ENCODE assay signal across 25 mouse cellular contexts in genomic region chr4:51594044-51594443, GRCm38 (mm10).
A peak's percentile ranks its signal among the peaks of the same experiment; 100 is the strongest.
DNase-seq lines count a peak whose midpoint lies in the region; ATAC-seq and TF ChIP-seq lines count a peak whose summit lies in the region.
"Had no signal": no experiment of that assay in that cellular context is flagged by ENCODE, and none has a peak within 500 bp of the region (broad histone marks: within the 10 kb centered on the region; RNA-seq: fewer than 3 reads in every experiment).

No protein-coding gene starts in this region.

- DNase-seq in right cerebral cortex, adult 18-20 months: peak; percentile 1
- DNase-seq in right cerebral cortex, postnatal 25 days: no peak
- DNase-seq in brain, adult 2 months (ENCODE audit: low read depth, low spot score): peak; percentile 45
- DNase-seq in gastrocnemius, adult 2 months: no peak
- DNase-seq: adrenal gland, postnatal 14 days; B cell, adult 2 months; cerebellum, adult 18-20 months; cerebellum, adult 9-10 months; cerebellum, postnatal 14 days; gastrocnemius, postnatal 25 days; heart, adult 18-20 months; heart, postnatal 10 days; heart, postnatal 36 days; kidney, adult 2 months had no signal

- 77% methylated on average over 4 of the region's 4 CpGs for WGBS in forebrain, embryonic 15.5 days

- no peak overlapping the region for H3K27ac ChIP-seq in forebrain, embryonic 15.5 days (replicated peaks)
- H3K27ac ChIP-seq in gastrocnemius, adult 2 months: no peak overlapping the region
- H3K27ac ChIP-seq: embryonic facial prominence, embryonic 12.5 days; embryonic facial prominence, embryonic 15.5 days; heart, embryonic 15.5 days; hindbrain, embryonic 15.5 days had no signal

- no peaks in the 10 kb centered on the region for H3K27me3 ChIP-seq in C2C12 (ENCODE audit: control insufficient read depth, insufficient read depth, insufficient read length)
- no peaks in the 10 kb centered on the region for H3K27me3 ChIP-seq in forebrain, embryonic 15.5 days
- H3K27me3 ChIP-seq: embryonic facial prominence, embryonic 12.5 days; embryonic facial prominence, embryonic 15.5 days; heart, embryonic 12.5 days; heart, embryonic 15.5 days; hindbrain, embryonic 15.5 days; Patski had no signal

- no peak overlapping the region for H3K4me3 ChIP-seq in C2C12 (ENCODE audit: insufficient read depth, poor library complexity, severe bottlenecking)
- H3K4me3 ChIP-seq in forebrain, embryonic 15.5 days: no peak overlapping the region
- H3K4me3 ChIP-seq in gastrocnemius, adult 2 months: no peak overlapping the region
- H3K4me3 ChIP-seq: embryonic facial prominence, embryonic 12.5 days; embryonic facial prominence, embryonic 15.5 days; heart, embryonic 12.5 days; heart, embryonic 15.5 days; hindbrain, embryonic 15.5 days had no signal

- no peaks in the 10 kb centered on the region for H3K4me1 ChIP-seq in forebrain, embryonic 15.5 days
- H3K4me1 ChIP-seq: embryonic facial prominence, embryonic 12.5 days; embryonic facial prominence, embryonic 15.5 days; heart, embryonic 12.5 days; heart, embryonic 15.5 days; hindbrain, embryonic 15.5 days had no signal

- H3K36me3 ChIP-seq in C2C12 (ENCODE audit: control insufficient read depth, insufficient read depth): no peaks in the 10 kb centered on the region
- no peaks in the 10 kb centered on the region for H3K36me3 ChIP-seq in forebrain, embryonic 15.5 days
- H3K36me3 ChIP-seq: embryonic facial prominence, embryonic 12.5 days; embryonic facial prominence, embryonic 15.5 days; heart, embryonic 12.5 days; heart, embryonic 15.5 days; hindbrain, embryonic 15.5 days had no signal

- no peaks in the 10 kb centered on the region for H3K9me3 ChIP-seq in forebrain, embryonic 15.5 days
- H3K9me3 ChIP-seq: embryonic facial prominence, embryonic 12.5 days; embryonic facial prominence, embryonic 15.5 days; heart, embryonic 12.5 days; heart, embryonic 15.5 days; hindbrain, embryonic 15.5 days had no signal

- intact Hi-C loops in gastrocnemius, adult 2 months (cut with DNase I): no loop called here

- no peak overlapping the region for H3K4me2 ChIP-seq in forebrain, embryonic 15.5 days (replicated peaks)
- H3K4me2 ChIP-seq: embryonic facial prominence, embryonic 12.5 days; embryonic facial prominence, embryonic 15.5 days; heart, embryonic 12.5 days; heart, embryonic 15.5 days; hindbrain, embryonic 15.5 days had no signal

- no peak overlapping the region for H3K9ac ChIP-seq in forebrain, embryonic 15.5 days (replicated peaks)
- H3K9ac ChIP-seq: embryonic facial prominence, embryonic 12.5 days; embryonic facial prominence, embryonic 15.5 days; heart, embryonic 12.5 days; heart, embryonic 15.5 days; hindbrain, embryonic 15.5 days had no signal

- no peak for ATAC-seq in forebrain, embryonic 15.5 days (replicated peaks)
- ATAC-seq: CD4-positive, CD25-positive, alpha-beta regulatory T cell, adult 4 months; forebrain, embryonic 14.5 days; intestine, postnatal 0 days; Patski had no signal

- no peaks in the 10 kb centered on the region for H3K79me3 ChIP-seq in C2C12 (ENCODE audit: low read depth)

- H3ac ChIP-seq in C2C12 (ENCODE audit: control insufficient read depth, insufficient read length, low read depth): no peak overlapping the region

- H3K79me2 ChIP-seq in C2C12 (ENCODE audit: control insufficient read depth, insufficient read depth): no peaks in the 10 kb centered on the region

- TF ChIP-seq CTCF in C2C12 (IDR thresholded peaks at IDR 0.05; ENCODE audit: control insufficient read depth, insufficient read depth, insufficient read length): no peak
- TF ChIP-seq CTCF in gastrocnemius, adult 2 months (IDR thresholded peaks at IDR 0.05): no peak

TF ChIP-seq in C2C12, 6 proteins besides CTCF, POLR2A, EP300 and RAD21:
- TF ChIP-seq MAX (IDR thresholded peaks at IDR 0.05): peak; percentile 70
- peak; percentile 54 for TF ChIP-seq MYOD1 (IDR thresholded peaks at IDR 0.05; ENCODE audit: control insufficient read depth, insufficient read length, low read depth)
- no peak for TF ChIP-seq USF1 (IDR thresholded peaks at IDR 0.05; ENCODE audit: low read depth)
- no peak for TF ChIP-seq MYOG (IDR thresholded peaks at IDR 0.05; ENCODE audit: control insufficient read depth, extremely low read depth, insufficient read length)
- no peak for TF ChIP-seq CEBPB (IDR thresholded peaks at IDR 0.05; ENCODE audit: low read depth)
- TF ChIP-seq FOSL1 (IDR thresholded peaks at IDR 0.05; ENCODE audit: insufficient read depth, low read length, poor library complexity, severe bottlenecking): no peak
TF ChIP-seq in C2C12: peak in this region for 2.

Comparison
In these comparisons a context has a peak if more than half of its experiments do, and no peak if none do; other contexts are left out.
1. DNase-seq: peak in right cerebral cortex, adult 18-20 months (single experiment) and brain, adult 2 months (single experiment); none in right cerebral cortex, postnatal 25 days (single experiment) and gastrocnemius, adult 2 months (single experiment).